Mouse (Mus musculus): Measurements from ENCODE around the gene Dmd. TPM values are rescaled to one million over a fixed set of nuclear protein-coding genes. Genes with fewer than 3 reads are reported as not detected.

The Dmd gene
- polyA plus RNA-seq, 1 experiment from 2014 or later, result 52.8 TPM

DNA sequence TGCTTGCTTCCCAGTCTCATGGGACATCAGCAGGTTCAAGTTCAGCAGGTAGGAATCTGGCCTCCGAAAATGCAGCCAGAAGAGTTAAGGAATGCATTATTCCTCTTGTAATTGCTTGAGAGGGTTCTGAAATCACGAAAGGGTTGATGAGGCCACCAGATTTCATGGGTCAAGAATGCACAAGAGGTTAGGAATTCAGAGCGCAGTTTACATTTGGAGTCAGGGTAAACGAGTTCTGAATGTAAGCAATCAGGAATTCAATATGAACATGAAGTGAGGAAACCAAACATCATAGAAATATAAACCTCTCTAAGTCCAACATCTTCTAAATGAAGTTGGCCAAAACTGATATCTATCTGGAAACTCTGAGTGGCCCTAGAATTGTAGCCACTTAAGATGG is 1924.4 kb downstream of the Dmd start:
- H3K4me2 ChIP-seq (ENCODE audit: low read depth, low read length), result no peak overlapping the region
- ATAC-seq (ENCODE audit: low read depth), result no peak
- H3K9me3 ChIP-seq (ENCODE audit: control insufficient read depth, low read length), result no peaks in the 10 kb centered on the region
- no peak overlapping the region for H3K27ac ChIP-seq (ENCODE audit: low read depth, low read length)
- H3K4me1 ChIP-seq (ENCODE audit: control insufficient read depth, insufficient read depth, low read length), result no peaks in the 10 kb centered on the region
- no peaks in the 10 kb centered on the region for H3K36me3 ChIP-seq (ENCODE audit: control insufficient read depth, insufficient read depth, low read length)
- H3K27me3 ChIP-seq (ENCODE audit: control insufficient read depth, insufficient read depth, low read length), result no peaks in the 10 kb centered on the region
- no peak overlapping the region for H3K9ac ChIP-seq (replicated peaks; ENCODE audit: low read depth, low read length)
- WGBS, result 75% methylated on average over 4 of the region's 4 CpGs
- no peak overlapping the region for H3K4me3 ChIP-seq (ENCODE audit: low read depth, low read length)

DNA sequence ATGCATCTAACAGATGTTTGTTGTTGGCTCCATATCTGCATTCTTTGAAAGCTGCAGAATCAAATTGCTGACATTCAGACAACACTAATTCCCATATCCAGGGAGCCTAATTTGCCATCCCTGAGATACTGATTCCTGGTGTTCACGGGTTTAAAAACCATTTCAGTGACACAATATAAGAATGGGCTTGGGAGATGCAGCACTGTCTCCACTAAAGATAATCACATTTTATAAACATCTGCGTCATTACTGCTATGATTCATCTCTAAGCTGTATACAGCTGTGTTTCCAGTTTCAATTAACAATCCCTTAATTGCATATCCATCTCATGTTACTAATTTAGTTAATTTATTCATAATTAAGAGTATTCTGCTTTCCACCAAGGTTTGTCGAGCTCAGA is 1929.5 kb downstream of the Dmd start:
- H3K9me3 ChIP-seq (ENCODE audit: control insufficient read depth, low read length), result no peaks in the 10 kb centered on the region
- WGBS, result 36% methylated on average over 3 of the region's 3 CpGs
- ATAC-seq (ENCODE audit: low read depth), result peak; percentile 82; the same call in 1 of the 2 replicates

DNA sequence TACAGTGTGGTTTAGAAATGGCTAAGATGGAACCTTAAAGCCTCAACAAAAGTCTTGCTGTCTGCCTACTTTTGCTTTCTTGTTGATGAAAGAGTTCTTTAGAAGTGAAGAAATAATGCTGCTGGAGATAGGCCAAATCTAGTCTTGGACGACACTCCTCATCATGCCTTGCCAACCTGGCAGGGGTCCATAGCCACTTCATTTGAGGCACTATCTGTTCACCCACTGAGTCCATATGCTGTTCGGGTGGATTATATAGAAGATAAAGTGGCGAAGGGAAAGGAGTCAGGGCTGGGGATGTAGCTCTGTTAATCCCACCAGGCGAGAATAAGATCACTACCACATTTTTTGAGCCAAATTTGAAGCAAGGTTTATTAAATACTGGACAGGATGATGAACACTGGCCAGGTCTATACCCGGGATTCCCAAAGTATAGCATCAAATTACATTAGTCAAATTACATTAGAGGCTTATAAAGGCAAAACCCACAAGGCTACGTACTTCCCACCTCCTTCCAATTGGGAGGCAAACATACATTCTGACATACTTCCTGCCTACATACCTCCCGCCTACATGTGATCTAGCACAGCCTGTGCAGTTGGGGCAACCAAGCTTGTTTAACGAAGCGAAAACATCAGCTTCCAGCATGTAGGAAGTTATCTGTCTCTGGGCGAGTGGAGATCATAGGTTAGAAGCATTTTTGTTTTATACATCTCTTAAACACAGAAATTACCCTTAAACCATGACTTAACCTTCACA is 1984.2 kb downstream of the Dmd start:
- Histone ChIP-seq H3K4me2 (ENCODE audit: low read depth, low read length) (no peak overlapping the region), H3K36me3 (ENCODE audit: control insufficient read depth, insufficient read depth, low read length) (no peaks in the 10 kb centered on the region), H3K27me3 (ENCODE audit: control insufficient read depth, insufficient read depth, low read length) (no peaks in the 10 kb centered on the region), H3K4me1 (ENCODE audit: control insufficient read depth, insufficient read depth, low read length) (no peaks in the 10 kb centered on the region), H3K9ac (replicated peaks; ENCODE audit: low read depth, low read length) (no peak overlapping the region), H3K9me3 (ENCODE audit: control insufficient read depth, low read length) (no peaks in the 10 kb centered on the region), H3K27ac (ENCODE audit: low read depth, low read length) (no peak overlapping the region), H3K4me3 (ENCODE audit: low read depth, low read length) (no peak overlapping the region)
- 75% methylated on average over 10 of the region's 10 CpGs for WGBS
- ATAC-seq (ENCODE audit: low read depth), result no peak; the same call in 1 of the 2 replicates

More for the DNA sequence above, 1929.5 kb downstream of the Dmd start:
- Histone ChIP-seq H3K4me2 (ENCODE audit: low read depth, low read length) (no peak overlapping the region), H3K4me1 (ENCODE audit: control insufficient read depth, insufficient read depth, low read length) (no peaks in the 10 kb centered on the region), H3K9ac (replicated peaks; ENCODE audit: low read depth, low read length) (no peak overlapping the region), H3K27me3 (ENCODE audit: control insufficient read depth, insufficient read depth, low read length) (no peaks in the 10 kb centered on the region), H3K4me3 (ENCODE audit: low read depth, low read length) (no peak overlapping the region), H3K36me3 (ENCODE audit: control insufficient read depth, insufficient read depth, low read length) (no peaks in the 10 kb centered on the region), H3K27ac (ENCODE audit: low read depth, low read length) (no peak overlapping the region)

DNA sequence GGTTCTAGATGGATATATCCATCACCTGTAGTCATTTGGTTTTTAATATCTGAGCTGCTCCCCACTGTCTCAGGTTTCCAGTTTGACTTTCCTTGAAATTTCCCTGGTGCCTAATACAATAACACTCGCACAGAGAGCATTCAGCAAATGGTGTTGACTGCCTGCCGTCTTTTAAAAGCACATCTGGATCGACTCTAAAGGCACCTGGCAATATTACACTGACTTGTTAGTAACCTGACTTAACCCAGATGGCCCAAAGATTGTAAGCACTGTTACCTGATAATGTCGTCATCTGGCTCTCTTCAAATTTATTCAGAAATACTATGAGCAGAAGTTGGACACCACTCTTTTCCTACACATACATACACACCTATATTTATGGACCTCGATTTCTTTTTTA is 2011.9 kb downstream of the Dmd start:
- H3K4me2 ChIP-seq (ENCODE audit: low read depth, low read length), result no peak overlapping the region
- H3K27ac ChIP-seq (ENCODE audit: low read depth, low read length), result no peak overlapping the region
- no peaks in the 10 kb centered on the region for H3K9me3 ChIP-seq (ENCODE audit: control insufficient read depth, low read length)
- no peaks in the 10 kb centered on the region for H3K4me1 ChIP-seq (ENCODE audit: control insufficient read depth, insufficient read depth, low read length)
- H3K27me3 ChIP-seq (ENCODE audit: control insufficient read depth, insufficient read depth, low read length), result no peaks in the 10 kb centered on the region
- ATAC-seq (ENCODE audit: low read depth), result no peak
- H3K9ac ChIP-seq (replicated peaks; ENCODE audit: low read depth, low read length), result no peak overlapping the region
- H3K36me3 ChIP-seq (ENCODE audit: control insufficient read depth, insufficient read depth, low read length), result no peaks in the 10 kb centered on the region
- WGBS, result 65% methylated on average over 5 of the region's 5 CpGs
- no peak overlapping the region for H3K4me3 ChIP-seq (ENCODE audit: low read depth, low read length)

DNA sequence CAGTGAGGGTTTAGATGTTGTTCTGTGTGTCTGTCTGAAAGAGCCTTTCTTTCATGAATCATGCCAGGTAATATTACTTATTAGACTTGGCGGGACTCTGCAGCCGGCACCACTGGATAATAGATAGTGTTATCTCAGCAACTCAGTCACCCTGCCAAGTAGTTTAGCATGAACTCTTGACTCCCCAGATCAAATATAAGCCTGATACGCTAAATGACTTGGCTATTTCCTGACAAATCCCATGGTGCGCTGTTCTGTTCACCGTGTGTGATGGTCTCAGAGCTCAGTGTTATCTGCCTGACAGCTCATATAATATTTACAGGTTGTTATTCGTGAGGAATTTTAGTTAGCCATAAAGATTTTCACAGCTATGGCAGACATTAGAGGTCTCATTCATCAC is 2012.3 kb downstream of the Dmd start:
- no peak overlapping the region for H3K27ac ChIP-seq (ENCODE audit: low read depth, low read length)
- H3K4me1 ChIP-seq (ENCODE audit: control insufficient read depth, insufficient read depth, low read length), result no peaks in the 10 kb centered on the region
- H3K27me3 ChIP-seq (ENCODE audit: control insufficient read depth, insufficient read depth, low read length), result no peaks in the 10 kb centered on the region
- no peak overlapping the region for H3K4me2 ChIP-seq (ENCODE audit: low read depth, low read length)
- H3K9me3 ChIP-seq (ENCODE audit: control insufficient read depth, low read length), result no peaks in the 10 kb centered on the region
- no peak overlapping the region for H3K4me3 ChIP-seq (ENCODE audit: low read depth, low read length)
- no peak overlapping the region for H3K9ac ChIP-seq (replicated peaks; ENCODE audit: low read depth, low read length)
- no peak for ATAC-seq (ENCODE audit: low read depth)
- 80% methylated on average over 6 of the region's 6 CpGs for WGBS
- H3K36me3 ChIP-seq (ENCODE audit: control insufficient read depth, insufficient read depth, low read length), result no peaks in the 10 kb centered on the region

DNA sequence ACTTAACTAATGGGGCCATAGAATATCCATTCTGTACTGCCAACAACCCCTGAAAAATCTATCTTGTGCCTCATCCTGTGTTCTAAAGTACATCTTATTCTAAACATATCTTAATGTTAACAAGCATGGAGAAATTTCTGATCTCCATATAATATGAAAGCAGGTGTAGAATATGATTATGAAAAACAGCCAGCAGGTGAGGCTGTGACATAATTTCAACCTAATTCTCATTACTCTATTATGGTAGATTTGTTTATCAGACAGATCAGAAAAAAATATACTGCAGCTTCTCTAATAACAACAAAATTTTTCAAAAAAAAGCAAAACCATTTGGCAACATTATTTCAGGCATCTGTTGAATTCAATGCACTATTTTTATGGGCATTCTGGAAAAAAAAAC is 2059.6 kb downstream of the Dmd start:
- no peaks in the 10 kb centered on the region for H3K4me1 ChIP-seq (ENCODE audit: control insufficient read depth, insufficient read depth, low read length)
- H3K9ac ChIP-seq (replicated peaks; ENCODE audit: low read depth, low read length), result no peak overlapping the region
- H3K36me3 ChIP-seq (ENCODE audit: control insufficient read depth, insufficient read depth, low read length), result no peaks in the 10 kb centered on the region
- H3K4me2 ChIP-seq (ENCODE audit: low read depth, low read length), result no peak overlapping the region
- no peaks in the 10 kb centered on the region for H3K9me3 ChIP-seq (ENCODE audit: control insufficient read depth, low read length)
- no peaks in the 10 kb centered on the region for H3K27me3 ChIP-seq (ENCODE audit: control insufficient read depth, insufficient read depth, low read length)
- no peak overlapping the region for H3K27ac ChIP-seq (ENCODE audit: low read depth, low read length)
- H3K4me3 ChIP-seq (ENCODE audit: low read depth, low read length), result no peak overlapping the region
- no peak for ATAC-seq (ENCODE audit: low read depth)

DNA sequence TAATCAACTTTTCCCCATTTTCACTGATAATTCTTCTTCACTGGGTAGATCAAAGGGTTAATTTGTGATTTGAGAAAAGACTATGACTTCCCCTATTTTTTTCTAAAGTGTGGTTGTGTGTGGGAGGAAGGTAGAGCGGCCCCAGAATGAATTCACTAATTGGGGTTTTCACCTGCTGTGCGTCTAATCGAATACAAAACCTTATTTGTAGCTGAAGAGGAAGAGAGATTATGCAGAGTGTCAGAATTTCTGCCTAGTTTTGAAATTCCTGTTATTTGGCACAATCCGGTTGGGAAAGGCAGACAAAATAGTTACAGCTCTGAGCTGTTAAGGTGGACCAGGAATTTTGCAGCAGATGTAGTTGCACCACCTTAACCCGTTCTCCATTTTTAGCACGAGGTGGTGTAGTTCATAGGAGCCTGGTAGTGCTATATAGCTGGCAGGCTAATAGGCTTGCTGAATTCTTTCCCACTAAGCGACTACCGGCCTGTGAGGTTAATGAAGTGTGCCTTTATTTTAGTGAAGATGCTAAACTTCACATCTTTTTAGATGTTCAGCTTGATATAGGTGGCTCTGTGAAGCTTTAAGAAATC is 2092.9 kb downstream of the Dmd start:
- no peaks in the 10 kb centered on the region for H3K4me1 ChIP-seq (ENCODE audit: control insufficient read depth, insufficient read depth, low read length)
- H3K4me3 ChIP-seq (ENCODE audit: low read depth, low read length), result no peak overlapping the region
- WGBS, result 51% methylated on average over 8 of the region's 8 CpGs
- H3K27me3 ChIP-seq (ENCODE audit: control insufficient read depth, insufficient read depth, low read length), result no peaks in the 10 kb centered on the region
- H3K27ac ChIP-seq (ENCODE audit: low read depth, low read length), result no peak overlapping the region
- H3K9me3 ChIP-seq (ENCODE audit: control insufficient read depth, low read length), result no peaks in the 10 kb centered on the region
- no peak for ATAC-seq (ENCODE audit: low read depth)
- no peaks in the 10 kb centered on the region for H3K36me3 ChIP-seq (ENCODE audit: control insufficient read depth, insufficient read depth, low read length)
- no peak overlapping the region for H3K4me2 ChIP-seq (ENCODE audit: low read depth, low read length)
- no peak overlapping the region for H3K9ac ChIP-seq (replicated peaks; ENCODE audit: low read depth, low read length)

DNA sequence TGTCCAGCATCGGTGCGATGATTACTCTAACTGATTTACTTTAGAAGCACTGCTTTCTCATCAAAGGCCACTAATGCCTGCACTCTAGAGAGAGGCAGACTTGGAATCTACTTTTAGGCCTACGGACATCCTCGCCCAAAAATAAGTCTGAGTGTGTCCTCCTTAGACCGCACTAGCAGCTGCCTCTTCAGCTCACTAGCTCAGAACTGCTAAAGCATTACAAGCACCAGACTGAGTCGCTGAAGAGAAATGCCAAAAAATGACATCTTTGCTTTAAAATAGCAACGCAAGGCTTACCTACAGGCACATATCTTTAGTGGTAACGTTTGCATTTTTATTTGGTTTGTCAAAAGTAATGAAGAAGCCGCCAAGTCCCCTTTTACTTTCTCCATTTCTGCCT is 2098.0 kb downstream of the Dmd start:
- Histone ChIP-seq H3K4me2 (ENCODE audit: low read depth, low read length) (no peak overlapping the region), H3K4me3 (ENCODE audit: low read depth, low read length) (no peak overlapping the region), H3K27me3 (ENCODE audit: control insufficient read depth, insufficient read depth, low read length) (no peaks in the 10 kb centered on the region), H3K36me3 (ENCODE audit: control insufficient read depth, insufficient read depth, low read length) (no peaks in the 10 kb centered on the region), H3K27ac (ENCODE audit: low read depth, low read length) (no peak overlapping the region), H3K4me1 (ENCODE audit: control insufficient read depth, insufficient read depth, low read length) (no peaks in the 10 kb centered on the region), H3K9me3 (ENCODE audit: control insufficient read depth, low read length) (no peaks in the 10 kb centered on the region), H3K9ac (replicated peaks; ENCODE audit: low read depth, low read length) (no peak overlapping the region)
- WGBS, result 93% methylated on average over 9 of the region's 9 CpGs
- ATAC-seq (ENCODE audit: low read depth), result no peak

DNA sequence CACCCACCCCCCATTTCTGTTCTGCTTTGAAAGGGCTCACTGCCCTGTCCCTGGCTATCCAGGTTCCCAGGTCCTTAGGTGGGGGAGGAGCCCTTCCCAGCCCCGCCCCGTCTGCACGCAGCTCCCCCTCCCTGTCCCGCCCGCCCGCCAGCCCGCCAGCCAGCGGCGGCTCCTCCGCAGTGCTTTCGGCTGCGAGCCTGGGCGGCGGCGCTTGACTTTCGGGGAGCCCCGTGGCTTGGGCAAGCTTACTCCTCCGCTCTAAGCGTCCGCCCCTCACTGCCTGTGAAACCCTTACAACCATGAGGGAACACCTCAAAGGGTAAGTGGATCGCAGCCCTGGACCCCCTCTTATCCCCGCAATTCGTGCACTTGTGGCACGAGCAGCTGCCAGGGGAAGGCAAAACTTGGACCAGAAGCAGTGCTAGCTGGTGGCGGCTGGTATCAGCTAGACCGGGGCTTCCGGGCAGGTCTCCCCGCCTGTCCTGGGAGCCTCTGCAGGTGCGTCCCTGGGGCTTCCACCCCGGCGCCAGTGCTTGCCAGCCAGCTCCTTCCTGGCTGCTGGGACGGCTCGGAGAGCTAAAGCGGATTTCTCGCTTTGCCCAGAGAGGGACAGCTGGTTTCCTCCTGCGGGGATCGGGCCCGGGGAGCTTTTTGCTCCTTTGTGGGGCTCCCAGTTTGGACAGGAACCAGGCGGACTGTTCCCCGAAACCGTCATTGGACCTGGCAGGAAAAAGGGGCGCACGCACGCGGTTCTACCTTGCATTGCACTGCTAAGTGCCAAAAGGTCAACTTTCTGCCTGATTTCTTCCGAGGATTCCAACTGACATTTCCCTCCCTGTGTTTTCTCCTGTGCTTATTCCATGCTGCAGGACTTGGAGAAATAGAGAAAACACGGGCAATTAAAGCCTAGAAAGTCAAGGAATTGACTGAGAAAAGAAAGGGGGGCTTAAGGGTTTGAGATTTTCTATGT is 2099.8 kb downstream of the Dmd start:
- H3K27ac ChIP-seq (ENCODE audit: low read depth, low read length), result no peak overlapping the region
- no peaks in the 10 kb centered on the region for H3K9me3 ChIP-seq (ENCODE audit: control insufficient read depth, low read length)
- 11% methylated on average over 40 of the region's 47 CpGs for WGBS
- ATAC-seq (ENCODE audit: low read depth), result peak; percentile 96
- H3K36me3 ChIP-seq (ENCODE audit: control insufficient read depth, insufficient read depth, low read length), result no peaks in the 10 kb centered on the region
- peak overlapping the region; percentile 44 for H3K4me3 ChIP-seq (ENCODE audit: low read depth, low read length)
- peak overlapping the region; percentile 58 for H3K4me2 ChIP-seq (ENCODE audit: low read depth, low read length)
- no peaks in the 10 kb centered on the region for H3K4me1 ChIP-seq (ENCODE audit: control insufficient read depth, insufficient read depth, low read length)
- no peaks in the 10 kb centered on the region for H3K27me3 ChIP-seq (ENCODE audit: control insufficient read depth, insufficient read depth, low read length)
- H3K9ac ChIP-seq (replicated peaks; ENCODE audit: low read depth, low read length), result peak overlapping the region; percentile 44
